In genomic region chr1:186675263-186675662, GRCm38 (mm10) we compare ENCODE assay signal across 20 mouse cellular contexts. TPM values are rescaled to one million over a fixed set of nuclear protein-coding genes. Genes with fewer than 3 reads are reported as not detected.
"Had no signal": no experiment of that assay in that cellular context is flagged by ENCODE, and none has a peak within 500 bp of the region (broad histone marks: within the 10 kb centered on the region; RNA-seq: fewer than 3 reads in every experiment).

No protein-coding gene starts in this region.

- ATAC-seq: intestine, postnatal 0 days; midbrain, embryonic 13.5 days; midbrain, embryonic 16.5 days had no signal

- H3K36me3 ChIP-seq: kidney, embryonic 15.5 days; liver, embryonic 13.5 days; midbrain, embryonic 10.5 days; midbrain, embryonic 13.5 days; neural tube, embryonic 13.5 days had no signal

- H3K27me3 ChIP-seq: kidney, embryonic 15.5 days; liver, embryonic 13.5 days; megakaryocyte, embryonic 14.5 days; midbrain, embryonic 13.5 days; neural tube, embryonic 13.5 days had no signal

- H3K27ac ChIP-seq: kidney, embryonic 15.5 days; left cerebral cortex, adult 2 months; liver, embryonic 13.5 days; midbrain, embryonic 10.5 days; midbrain, embryonic 13.5 days; stomach, postnatal 0 days had no signal

- H3K9ac ChIP-seq: kidney, embryonic 15.5 days; liver, embryonic 13.5 days; midbrain, embryonic 13.5 days; neural tube, embryonic 13.5 days had no signal

- H3K4me2 ChIP-seq: kidney, embryonic 15.5 days; liver, embryonic 13.5 days; midbrain, embryonic 13.5 days; neural tube, embryonic 13.5 days had no signal

- DNase-seq: kidney, adult 2 months; kidney, postnatal 10 days; kidney, postnatal 36 days; layer of hippocampus, postnatal 36 days; liver, embryonic 13.5 days; retina, postnatal 1 day; thymus, adult 2 months; thymus, postnatal 14 days; thymus, postnatal 4 days had no signal

- H3K4me3 ChIP-seq: kidney, embryonic 15.5 days; left cerebral cortex, adult 2 months; liver, embryonic 13.5 days; megakaryocyte, embryonic 14.5 days; midbrain, embryonic 10.5 days; midbrain, embryonic 13.5 days; myocyte; neural tube, embryonic 13.5 days had no signal

- H3K4me1 ChIP-seq: kidney, embryonic 15.5 days; liver, embryonic 13.5 days; megakaryocyte, embryonic 14.5 days had no signal

- H3K9me3 ChIP-seq: kidney, embryonic 15.5 days; liver, embryonic 13.5 days; midbrain, embryonic 10.5 days; midbrain, embryonic 13.5 days; neural tube, embryonic 13.5 days had no signal

RNA-seq across cellular contexts. Expression of gene Tgfb2, which starts 30.5 kb away (rescaled TPM):
- total RNA-seq: neutrophil, adult 5-6 weeks had no signal
